35 mouse cellular contexts compared by ENCODE assay signal in genomic region chr4:84231251-84231650, GRCm38 (mm10).
"Had no signal": no experiment of that assay in that cellular context is flagged by ENCODE, and none has a peak within 500 bp of the region (broad histone marks: within the 10 kb centered on the region; RNA-seq: fewer than 3 reads in every experiment).

No protein-coding gene starts in this region.

- H3K27me3 ChIP-seq: heart, embryonic 12.5 days; heart, embryonic 13.5 days; heart, embryonic 15.5 days; hindbrain, embryonic 12.5 days; hindbrain, embryonic 15.5 days; intestine, embryonic 15.5 days; kidney, embryonic 15.5 days had no signal

- DNase-seq: heart, postnatal 10 days; heart, postnatal 14 days; heart, postnatal 36 days; heart, postnatal 4 days; kidney, adult 11 months; kidney, adult 18-20 months; kidney, adult 2 months; kidney, adult 8-10 months; kidney, adult 9 months; kidney, postnatal 10 days; kidney, postnatal 14 days; kidney, postnatal 25 days; kidney, postnatal 36 days; kidney, postnatal 4 days; layer of hippocampus, adult 9-11 months; layer of hippocampus, postnatal 36 days had no signal

- H3K9me3 ChIP-seq: heart, embryonic 12.5 days; heart, embryonic 13.5 days; heart, embryonic 15.5 days; hindbrain, embryonic 10.5 days; hindbrain, embryonic 12.5 days; hindbrain, embryonic 13.5 days; hindbrain, embryonic 15.5 days; intestine, embryonic 15.5 days; kidney, embryonic 15.5 days had no signal

- H3K27ac ChIP-seq: heart, embryonic 13.5 days; heart, embryonic 15.5 days; hindbrain, embryonic 10.5 days; hindbrain, embryonic 12.5 days; hindbrain, embryonic 13.5 days; hindbrain, embryonic 14.5 days; hindbrain, embryonic 15.5 days; hindbrain, postnatal 0 days; intestine, embryonic 15.5 days; kidney, embryonic 15.5 days; kidney, postnatal 0 days; layer of hippocampus, adult 2 months; left cerebral cortex, adult 2 months had no signal

- H3K9ac ChIP-seq: heart, embryonic 12.5 days; heart, embryonic 13.5 days; heart, embryonic 15.5 days; hindbrain, embryonic 12.5 days; hindbrain, embryonic 13.5 days; hindbrain, embryonic 14.5 days; hindbrain, embryonic 15.5 days; intestine, embryonic 15.5 days; kidney, embryonic 15.5 days had no signal

- H3K4me1 ChIP-seq: heart, embryonic 15.5 days; hindbrain, embryonic 12.5 days; hindbrain, embryonic 13.5 days; hindbrain, embryonic 15.5 days; intestine, embryonic 15.5 days; kidney, embryonic 15.5 days had no signal

- H3K36me3 ChIP-seq: heart, embryonic 12.5 days; heart, embryonic 13.5 days; heart, embryonic 15.5 days; hindbrain, embryonic 10.5 days; hindbrain, embryonic 12.5 days; hindbrain, embryonic 13.5 days; hindbrain, embryonic 15.5 days; intestine, embryonic 15.5 days; kidney, embryonic 15.5 days had no signal

- H3K4me3 ChIP-seq: heart, embryonic 12.5 days; heart, embryonic 13.5 days; heart, embryonic 15.5 days; hindbrain, embryonic 10.5 days; hindbrain, embryonic 12.5 days; hindbrain, embryonic 13.5 days; hindbrain, embryonic 15.5 days; intestine, embryonic 15.5 days; kidney, embryonic 15.5 days; layer of hippocampus, adult 2 months; left cerebral cortex, adult 2 months had no signal

- ATAC-seq: hindbrain, embryonic 16.5 days; hindbrain, postnatal 0 days; inflammation-experienced regulatory T-cells, adult 6 months; intestine, embryonic 15.5 days; intestine, embryonic 16.5 days; intestine, postnatal 0 days had no signal

- H3K4me2 ChIP-seq: heart, embryonic 11.5 days; heart, embryonic 12.5 days; heart, embryonic 13.5 days; heart, embryonic 15.5 days; hindbrain, embryonic 12.5 days; hindbrain, embryonic 13.5 days; hindbrain, embryonic 14.5 days; hindbrain, embryonic 15.5 days; intestine, embryonic 15.5 days; kidney, embryonic 15.5 days had no signal
